Mouse (Mus musculus): ENCODE measurements around the gene Nfyc.

- TF ChIP-seq MAFK (IDR thresholded peaks at IDR 0.05; ENCODE audit: insufficient read depth, low read depth, low read length) (no peak), ZC3H11A (IDR thresholded peaks at IDR 0.05; ENCODE audit: borderline replicate concordance, low read depth, low read length) (no peak), HCFC1 (IDR thresholded peaks at IDR 0.05; ENCODE audit: borderline replicate concordance, insufficient read depth, low read length) (no peak), ZNF384 (IDR thresholded peaks at IDR 0.05; ENCODE audit: low read depth, low read length) (no peak), CHD2 (IDR thresholded peaks at IDR 0.05; ENCODE audit: low read depth, low read length) (no peak)
Observed at GRCm38 (mm10) chr4:120817002-120817774, 14.2 kb downstream of the Nfyc start.

Measured in ES-E14 (cell line).